Mouse (Mus musculus) kidney, adult 2 months (tissue): ENCODE measurements at regions not wholly inside any gene's neighbourhood (a gene's known extent, or its start where the extent isn't known, plus 50 kb on each side); places are given as distances from the start of the nearest gene placed in this dataset.

Source experiments
- CTCF ChIP-seq: fragments of 200-500 bp; conservative IDR thresholded peaks from 2 replicates; pipeline ENCODE4 v1.5.1; 2011; ENCODE audit warnings: low read depth, mild to moderate bottlenecking, control low read depth, low read length, moderate library complexity, mixed read lengths; ENCODE audit not compliant: insufficient read depth, insufficient read length
- POLR2A ChIP-seq: fragments of 200-500 bp; IDR thresholded peaks from one replicate; pipeline ENCODE4 v1.6.1; 2011; ENCODE audit warnings: low read depth, low read length, control low read depth

DNA sequence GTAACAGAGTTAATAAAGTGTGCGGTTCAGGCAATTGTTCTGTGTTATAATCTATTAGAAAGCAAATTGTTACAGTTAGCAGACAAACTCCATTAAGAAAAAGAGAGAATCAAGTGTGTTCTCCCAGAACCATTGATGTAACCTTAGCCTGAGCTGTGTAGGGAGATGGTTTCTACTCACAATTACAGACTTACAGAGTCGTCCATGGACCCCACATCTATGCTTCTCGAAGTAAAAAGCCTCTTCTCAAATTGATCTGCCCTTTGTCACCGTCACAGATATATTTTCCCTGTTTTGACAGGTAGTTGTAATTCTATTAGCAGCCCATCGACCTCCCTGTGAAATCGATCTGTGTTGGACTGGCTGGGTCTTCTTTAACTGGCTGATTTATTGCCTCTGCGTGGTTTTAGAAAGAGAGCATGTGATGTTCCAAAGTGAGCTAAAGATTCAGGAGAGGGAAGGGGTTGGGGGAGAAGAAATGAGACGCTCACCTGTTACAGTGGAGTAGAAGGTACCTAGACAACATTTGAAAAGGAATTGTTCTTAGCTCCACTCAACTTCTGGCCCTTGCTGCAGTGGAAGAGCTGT, 54.7 kb upstream of the Map3k7 start:
- TF ChIP-seq CTCF (no peak), POLR2A (no peak)
